Mouse (Mus musculus) CH12.LX (cell line): ENCODE measurements around the gene Gm9573. TPM values are rescaled to one million over a fixed set of nuclear protein-coding genes. Genes with fewer than 3 reads are reported as not detected.

Source experiments
- DNase-seq: peaks from one replicate; pipeline ENCODE4 v3.0.0-alpha.2; 2013; ENCODE audit errors: extremely low read depth
- H3K27ac ChIP-seq: 2 replicates; pipeline ENCODE4 v1.5.1; 2012; ENCODE audit warnings: low read depth, mild to moderate bottlenecking, control low read depth, moderate library complexity; ENCODE audit not compliant: insufficient read depth
- H3K27me3 ChIP-seq: replicated peaks from 2 replicates; pipeline ENCODE3; 2012; ENCODE audit warnings: inconsistent platforms
- H3K36me3 ChIP-seq, 2 experiments: replicated peaks in 1 of 2; 2 replicates each; pipeline versions ENCODE3 to v1.6.1; 2012; ENCODE audit warnings: inconsistent platforms in 1 of 2, low read length in 1 of 2, mild to moderate bottlenecking in 1 of 2, mixed read lengths in 1 of 2, moderate library complexity in 1 of 2; ENCODE audit not compliant: control insufficient read depth in 1 of 2, insufficient read depth in 1 of 2
- H3K4me1 ChIP-seq, 2 experiments: 2 replicates each; pipeline ENCODE4 v1.6.1; 2012; ENCODE audit warnings: inconsistent platforms in 1 of 2, moderate library complexity in 1 of 2; ENCODE audit not compliant: insufficient read depth in 2 of 2, control insufficient read depth in 1 of 2
- H3K4me2 ChIP-seq: 2 replicates; pipeline ENCODE4 v1.6.1; 2012; ENCODE audit warnings: low read depth, mild to moderate bottlenecking, control low read depth; ENCODE audit not compliant: poor library complexity, insufficient read depth, severe bottlenecking
- H3K4me3 ChIP-seq, 3 experiments: fragments of 150-350 bp in 1 of 3; sonication (generic) in 1 of 3; replicated peaks in 1 of 3; 2 replicates each; pipeline versions ENCODE3 to v1.5.1; 2011 to 2012; ENCODE audit warnings: low read depth in 2 of 3, low read length in 2 of 3, mild to moderate bottlenecking in 2 of 3, moderate library complexity in 2 of 3, control low read depth in 1 of 3, improper control_type of control experiment in 1 of 3, inconsistent platforms in 1 of 3, mixed read lengths in 1 of 3; ENCODE audit not compliant: poor library complexity in 1 of 3
- H3K79me2 ChIP-seq: replicated peaks from 2 replicates; pipeline ENCODE4 v1.6.1; 2012; ENCODE audit warnings: mild to moderate bottlenecking, moderate library complexity; ENCODE audit not compliant: control insufficient read depth, poor library complexity, insufficient read depth, severe bottlenecking; ENCODE audit errors: extremely low read depth
- H3K9ac ChIP-seq: 2 replicates; pipeline ENCODE4 v1.6.1; 2012; ENCODE audit warnings: low read depth, mild to moderate bottlenecking, control low read depth, moderate library complexity; ENCODE audit not compliant: insufficient read depth
- H3K9me3 ChIP-seq: replicated peaks from 2 replicates; pipeline ENCODE3; 2012; ENCODE audit warnings: low read length, inconsistent platforms, mixed read lengths
- CHD2 ChIP-seq: IDR thresholded peaks from 2 replicates; pipeline ENCODE4 v1.6.1; 2011; ENCODE audit warnings: low read length, improper control_type of control experiment
- CTCF ChIP-seq, 2 experiments: IDR thresholded peaks in 1 of 2; conservative IDR thresholded peaks in 1 of 2; 2 replicates each; pipeline ENCODE4 v1.5.1; 2011 to 2012; ENCODE audit warnings: low read depth in 2 of 2, low read length in 2 of 2, improper control_type of control experiment in 1 of 2, inconsistent platforms in 1 of 2, mild to moderate bottlenecking in 1 of 2, moderate library complexity in 1 of 2
- ETS1 ChIP-seq: conservative IDR thresholded peaks from 2 replicates; pipeline ENCODE4 v1.6.1; 2012; ENCODE audit warnings: low read depth, mild to moderate bottlenecking, inconsistent platforms, low read length, improper control_type of control experiment, moderate library complexity
- GABPA ChIP-seq: IDR thresholded peaks from 2 replicates; pipeline ENCODE4 v1.6.1; 2012; ENCODE audit warnings: low read depth, low read length, improper control_type of control experiment, inconsistent platforms; ENCODE audit not compliant: insufficient replicate concordance
- HCFC1 ChIP-seq: IDR thresholded peaks from 2 replicates; pipeline ENCODE4 v1.6.1; 2012; ENCODE audit warnings: low read depth, mild to moderate bottlenecking, inconsistent platforms, low read length, improper control_type of control experiment
- IRF4 ChIP-seq: IDR thresholded peaks from 2 replicates; pipeline ENCODE4 v1.6.1; 2014; ENCODE audit warnings: low read depth, mild to moderate bottlenecking, inconsistent platforms, low read length, improper control_type of control experiment
- JUN ChIP-seq: IDR thresholded peaks from 2 replicates; pipeline ENCODE4 v1.6.1; 2011; ENCODE audit warnings: low read depth, mild to moderate bottlenecking, low read length, improper control_type of control experiment, moderate library complexity; ENCODE audit not compliant: insufficient read depth
- MAX ChIP-seq: IDR thresholded peaks from 2 replicates; pipeline ENCODE4 v1.6.1; 2011; ENCODE audit warnings: low read length, improper control_type of control experiment
- MEF2A ChIP-seq: IDR thresholded peaks from 2 replicates; pipeline ENCODE4 v1.6.1; 2014; ENCODE audit warnings: low read depth, mild to moderate bottlenecking, inconsistent platforms, low read length, improper control_type of control experiment, borderline replicate concordance
- MXI1 ChIP-seq: IDR thresholded peaks from 2 replicates; pipeline ENCODE4 v1.6.1; 2011; ENCODE audit warnings: mild to moderate bottlenecking, low read depth, low read length, improper control_type of control experiment
- MYC ChIP-seq: IDR thresholded peaks from 2 replicates; pipeline ENCODE4 v1.6.1; 2011; ENCODE audit warnings: low read depth, mild to moderate bottlenecking, improper control_type of control experiment, low read length
- NELFE ChIP-seq: IDR thresholded peaks from 2 replicates; pipeline ENCODE4 v1.6.1; 2011; ENCODE audit warnings: low read depth, low read length, improper control_type of control experiment
- NRF1 ChIP-seq: IDR thresholded peaks from 2 replicates; pipeline ENCODE4 v1.6.1; 2014; ENCODE audit warnings: low read depth, mild to moderate bottlenecking, inconsistent platforms, low read length, improper control_type of control experiment, moderate library complexity
- PAX5 ChIP-seq: IDR thresholded peaks from 2 replicates; pipeline ENCODE4 v1.6.1; 2012; ENCODE audit warnings: low read length, inconsistent platforms, mixed read lengths
- RAD21 ChIP-seq: IDR thresholded peaks from 2 replicates; pipeline ENCODE4 v1.6.1; 2011; ENCODE audit warnings: low read depth, mild to moderate bottlenecking, low read length, improper control_type of control experiment, moderate library complexity
- RCOR1 ChIP-seq: conservative IDR thresholded peaks from 2 replicates; pipeline ENCODE4 v1.6.1; 2012; ENCODE audit warnings: low read depth, mild to moderate bottlenecking, inconsistent platforms, low read length, improper control_type of control experiment
- SIN3A ChIP-seq: IDR thresholded peaks from 2 replicates; pipeline ENCODE4 v1.6.1; 2012; ENCODE audit warnings: low read length, improper control_type of control experiment, inconsistent platforms
- SMC3 ChIP-seq: IDR thresholded peaks from 2 replicates; pipeline ENCODE4 v1.6.1; 2011; ENCODE audit warnings: low read depth, low read length, improper control_type of control experiment
- TCF12 ChIP-seq: IDR thresholded peaks from 2 replicates; pipeline ENCODE4 v1.6.1; 2014; ENCODE audit warnings: low read depth, mild to moderate bottlenecking, inconsistent platforms, low read length, improper control_type of control experiment
- UBTF ChIP-seq: IDR thresholded peaks from 2 replicates; pipeline ENCODE4 v1.6.1; 2012; ENCODE audit warnings: low read depth, mild to moderate bottlenecking, inconsistent platforms, low read length, improper control_type of control experiment, moderate library complexity
- USF1 ChIP-seq: IDR thresholded peaks from 2 replicates; pipeline ENCODE4 v1.6.1; 2014; ENCODE audit warnings: low read depth, mild to moderate bottlenecking, inconsistent platforms, low read length, improper control_type of control experiment
- ZC3H11A ChIP-seq: IDR thresholded peaks from 2 replicates; pipeline ENCODE4 v1.6.1; 2012; ENCODE audit warnings: low read depth, mild to moderate bottlenecking, inconsistent platforms, low read length, improper control_type of control experiment
- ZMIZ1 ChIP-seq: IDR thresholded peaks from 2 replicates; pipeline ENCODE4 v1.6.1; 2012; ENCODE audit warnings: low read depth, mild to moderate bottlenecking, inconsistent platforms, low read length, improper control_type of control experiment
- ZNF384 ChIP-seq: IDR thresholded peaks from 2 replicates; pipeline ENCODE4 v1.6.1; 2012; ENCODE audit warnings: low read depth, low read length, improper control_type of control experiment, inconsistent platforms
- dilution Hi-C: fragments of 300-500 bp; cut with MboI; formaldehyde crosslinking; loops from 2 replicates; pipeline ENCODE4 v1.14.3; 2020; ENCODE audit warnings: low sequenced_read_pairs; ENCODE audit not compliant: extremely low pct_unique_long_range_greater_than_20kb, extremely low pct_ligation_motif_present
- in situ Hi-C: fragments of 300-500 bp; cut with MboI; formaldehyde crosslinking; loops from 3 replicates; pipeline ENCODE4 v1.14.3; 2019; ENCODE audit warnings: low sequenced_read_pairs, low pct_ligation_motif_present, low pct_unique_long_range_greater_than_20kb, mixed read lengths
- polyA plus RNA-seq: library from polyadenylated mRNA; unstranded; fragments of >175 nt; gene quantifications from 2 replicates; pipeline ENCODE4 v1.2.1, GENCODE M21; 2012; ENCODE audit warnings: low read depth; ENCODE audit not compliant: insufficient read length
- total RNA-seq, 2 experiments: library from RNA; depleted of rRNA; stranded (reverse); fragments of 300-350 nt in 1 of 2; fragments of >200 nt in 1 of 2; gene quantifications; 2 replicates each; pipeline ENCODE4 v1.2.3; 2012 to 2014

Gm9573 gene
- total and polyA plus RNA-seq, 3 experiments: not detected

DNA sequence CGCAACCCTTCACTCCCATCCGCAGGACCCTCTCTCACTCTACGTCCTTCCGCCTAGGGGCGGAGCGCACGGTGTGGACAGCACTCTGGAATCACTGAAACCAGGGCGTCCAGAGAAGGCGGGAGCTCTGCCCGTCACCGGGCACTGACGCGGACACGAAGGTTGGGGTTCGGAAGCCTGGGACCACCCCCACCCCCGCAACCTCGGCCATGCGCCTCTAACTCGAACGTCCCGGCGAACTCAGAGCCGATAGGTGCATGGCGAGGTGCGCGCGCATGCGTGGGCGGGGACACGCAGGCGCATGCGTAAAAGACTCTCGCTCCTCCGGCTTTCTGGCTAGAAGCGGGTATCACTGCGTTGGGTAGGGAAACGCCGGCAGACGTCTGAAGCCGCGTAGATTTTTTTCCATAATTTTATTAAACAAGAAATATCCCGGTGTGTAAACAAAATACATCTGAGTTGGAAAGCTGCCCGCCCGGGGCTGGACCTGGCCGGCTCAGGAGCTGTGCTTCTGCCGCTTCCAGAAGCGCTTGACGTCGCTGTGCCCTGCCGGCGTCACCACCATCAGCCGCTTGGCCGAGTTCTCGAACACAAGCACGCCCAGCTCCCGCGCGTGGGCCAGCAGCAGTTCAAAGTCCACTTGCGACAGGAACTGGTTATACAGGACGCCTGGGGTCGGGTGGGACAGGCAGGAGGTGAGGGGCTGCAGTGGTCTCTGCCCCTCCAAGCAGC lies 41.1 kb upstream of the Gm9573 start, which contains the start of gene Vars2 (continued):
- peak; percentile 94 for TF ChIP-seq NELFE
- no peak for TF ChIP-seq ZNF384
- peak; percentile 67 for TF ChIP-seq HCFC1
- TF ChIP-seq ZC3H11A: no peak
- no peak for TF ChIP-seq SMC3
- TF ChIP-seq CTCF (conservative IDR thresholded peaks at IDR 0.05 in 1 of 2, IDR thresholded peaks at IDR 0.05 in 1 of 2; ENCODE audit: low read depth in 2 of 2, low read length in 2 of 2): no peak; a peak in 1 of 4 replicates
- TF ChIP-seq TCF12: peak; percentile 84
- TF ChIP-seq JUN: no peak
- peak; percentile 85 for TF ChIP-seq MXI1
- peak; percentile 72 for TF ChIP-seq ZMIZ1
- no peak for TF ChIP-seq USF1
- no peak for TF ChIP-seq IRF4
- TF ChIP-seq RCOR1: no peak
- 0 out of 2 replicates have a peak, but pooled peaks have one; percentile 60 for TF ChIP-seq UBTF
- no peak for TF ChIP-seq PAX5
- TF ChIP-seq MEF2A: no peak; the same call in 1 of the 2 replicates
- no peak for TF ChIP-seq GABPA
- TF ChIP-seq MAX: peak; percentile 90
- TF ChIP-seq CHD2: no peak; the same call in 1 of the 2 replicates
- TF ChIP-seq RAD21: no peak
- TF ChIP-seq, all 38 proteins: peak for 14

DNA sequence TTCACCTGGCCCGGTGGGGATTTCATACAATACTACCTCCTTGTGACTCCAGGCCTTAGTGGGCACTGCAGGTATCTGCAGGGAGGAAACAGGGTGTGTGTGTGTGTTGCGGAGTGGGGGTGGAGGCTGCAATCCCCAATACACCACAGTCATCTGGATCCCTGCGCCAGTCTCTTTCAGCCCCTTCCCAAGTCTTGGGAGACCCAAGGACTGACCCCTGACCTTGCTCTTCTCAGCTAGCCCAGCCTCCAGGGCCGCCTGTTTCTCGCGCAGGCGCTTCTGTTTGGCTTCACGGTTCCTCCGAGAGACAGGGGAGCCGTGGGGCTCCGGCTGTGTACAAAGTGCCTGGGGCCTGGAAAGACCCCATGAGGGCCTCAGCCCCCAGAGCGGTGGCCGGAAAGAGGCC lies 40.4 kb upstream of the Gm9573 start:
- Histone ChIP-seq H3K27me3 (no peaks in the 10 kb centered on the region), H3K4me1 (peaks cover 7 to 21% of the 10 kb centered on the region in 2 experiments), H3K9me3 (no peaks in the 10 kb centered on the region), H3K27ac (peak overlapping the region; percentile 33), H3K9ac (peak overlapping the region; percentile 80), H3K36me3 (peaks cover 48 to 71% of the 10 kb centered on the region in 2 experiments), H3K79me2 (no peaks in the 10 kb centered on the region), H3K4me3 (peak overlapping the region; percentile 79 to 93 (median 87)), H3K4me2 (peak overlapping the region; percentile 26)
- in situ Hi-C loops: no loop called here
- TF ChIP-seq ETS1 (no peak), MYC (no peak), SIN3A (peak; percentile 52; the same call in 1 of the 2 replicates), MEF2A (no peak), USF1 (no peak), MXI1 (no peak), UBTF (no peak; the same call in 1 of the 2 replicates), RCOR1 (no peak), NRF1 (peak; percentile 65), SMC3 (no peak)
- dilution Hi-C loops: no loop called here
- peak; percentile 55 for DNase-seq
